Mouse (Mus musculus) left cerebral cortex, adult 2 months (tissue): Measurements from ENCODE around the gene Avpr1b. TPM values are rescaled to one million over a fixed set of nuclear protein-coding genes. Genes with fewer than 3 reads are reported as not detected.
"Not testable (repeated sequence)": the region's sequence is repeated elsewhere in the genome, so short reads cannot be mapped to it uniquely, and the experiment has no call there.

Experiments
- DNase-seq, 2 experiments: peaks; one replicate each; pipeline ENCODE4 v3.0.0; 2021 to 2022; ENCODE audit warnings: low spot score in 2 of 2, mixed read lengths in 1 of 2; ENCODE audit errors: extremely low spot score in 1 of 2
- H3K27ac ChIP-seq: fragments of 200-600 bp; 2 replicates; pipeline ENCODE4 v1.8.1; 2022
- H3K4me3 ChIP-seq: fragments of 200-600 bp; 2 replicates; pipeline ENCODE4 v1.8.1; 2022
- CTCF ChIP-seq: fragments of 200-600 bp; IDR thresholded peaks from 2 replicates; pipeline ENCODE4 v1.8.1; 2022; ENCODE audit warnings: antibody characterized with exemption, mild to moderate bottlenecking, moderate library complexity
- intact Hi-C: fragments of 180-260 bp; cut with DNase I; formaldehyde crosslinking; loops from one replicate; pipeline ENCODE4 v1.15.1; 2025
- long read RNA-seq, 2 experiments: library from polyadenylated mRNA; stranded (forward); transcript quantifications; one replicate each; pipeline ENCODE4 v2.0.0; 2021; ENCODE audit warnings: borderline mapping rate in 2 of 2
- total RNA-seq, 2 experiments: library from RNA; stranded (reverse); gene quantifications; 2 replicates each; pipeline ENCODE4 v1.2.3; 2021

Gene Avpr1b
- total RNA-seq: not detected
- long read RNA-seq, experiment 1: 0 reads
- long read RNA-seq, experiment 2: 0 reads

- no peak for TF ChIP-seq CTCF
- Histone ChIP-seq H3K4me3 (no peak within 1 kb of the TSS), H3K27ac (no peak within 1 kb of the TSS)
- intact Hi-C loops: no loop called here
- DNase-seq: no peak
Observed at GRCm38 (mm10) chr1:131598905-131599304, at the start of gene Avpr1b. Gene Avpr1b, plus strand, starts transcription at chr1:131599239.

- no peak overlapping the region for H3K27ac ChIP-seq
- TF ChIP-seq CTCF: no peak
- intact Hi-C loops: no loop called here
- DNase-seq: no peak
- no peak overlapping the region for H3K4me3 ChIP-seq
Observed at GRCm38 (mm10) chr1:131551956-131552355, 47.1 kb upstream of the Avpr1b start.

- intact Hi-C loops: no loop called here
- Histone ChIP-seq H3K27ac (no peak overlapping the region), H3K4me3 (no peak overlapping the region)
- no peak for DNase-seq
- no peak for TF ChIP-seq CTCF
Observed at GRCm38 (mm10) chr1:131553428-131553827, 45.6 kb upstream of the Avpr1b start.

DNA sequence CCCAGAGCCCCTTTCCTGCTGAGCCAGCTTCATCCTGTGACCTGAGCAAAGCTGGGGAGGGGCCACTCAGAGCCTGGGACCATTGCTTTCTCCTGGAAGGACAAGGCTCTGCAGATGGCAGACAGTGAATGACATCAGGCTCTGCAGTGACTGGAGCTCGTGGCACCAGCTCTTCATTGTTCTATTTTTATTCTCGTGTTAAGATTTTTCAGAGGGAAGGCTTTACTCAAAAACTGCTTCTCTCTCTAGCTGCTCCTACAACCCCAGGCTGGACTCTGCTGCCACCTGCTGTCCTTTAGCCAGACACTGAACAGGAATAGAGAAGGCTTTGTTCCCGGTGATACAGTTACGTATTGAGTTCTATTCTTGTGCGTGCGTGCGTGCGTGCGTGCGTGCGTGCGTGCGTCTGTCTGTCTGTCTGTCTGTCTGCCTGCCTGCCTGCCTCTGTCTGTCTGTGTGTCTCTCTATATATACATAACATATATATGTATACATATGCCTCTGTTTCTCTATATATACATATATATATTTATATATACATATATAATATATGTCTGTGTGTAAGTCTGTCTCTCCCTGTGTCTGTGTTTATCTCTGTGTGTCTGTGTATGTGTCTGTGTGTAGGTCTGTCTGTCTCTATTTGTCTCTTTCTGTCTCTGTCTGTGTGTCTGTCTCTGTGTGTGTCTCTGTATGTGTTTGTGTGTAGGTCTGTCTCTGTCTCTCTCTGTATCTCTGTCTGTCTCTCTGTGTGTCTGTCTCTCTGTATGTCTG is 43.8 kb upstream of the Avpr1b start:
- peak; percentile 75 to 77 for DNase-seq
- Histone ChIP-seq H3K27ac (peak overlapping the region; percentile 17; the same call in 1 of the 2 replicates), H3K4me3 (no peak overlapping the region)
- TF ChIP-seq CTCF: peak; percentile 77
- intact Hi-C loops: loop anchor here (2.0 kb wide), 1 partner anchor 264 kb away; no protein-coding TSS in a partner anchor

DNA sequence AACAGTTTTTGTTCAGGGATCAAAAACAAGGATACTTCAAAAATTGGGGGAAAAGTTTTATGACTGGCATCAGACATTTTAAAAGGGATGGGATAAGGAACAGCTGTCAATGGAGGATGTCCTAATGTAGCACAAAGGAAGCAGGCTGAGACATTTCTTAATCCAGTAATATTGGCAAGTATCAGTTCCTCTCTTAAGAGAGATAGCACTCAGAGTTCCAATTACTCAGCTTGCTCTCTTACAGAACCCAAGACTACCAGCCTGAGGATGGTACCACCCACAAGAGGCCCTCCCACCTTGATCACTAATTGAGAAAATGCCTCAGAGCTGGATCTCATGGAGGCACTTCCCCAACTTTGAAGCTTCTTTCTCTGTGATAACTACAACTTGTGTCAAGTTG is 38.5 kb upstream of the Avpr1b start:
- DNase-seq: no peak
- intact Hi-C loops: no loop called here
- H3K4me3 ChIP-seq: no peak overlapping the region
- TF ChIP-seq CTCF: no peak
- no peak overlapping the region for H3K27ac ChIP-seq

- TF ChIP-seq CTCF: no peak
- DNase-seq: no peak
- H3K27ac ChIP-seq: no peak overlapping the region
- no peak overlapping the region for H3K4me3 ChIP-seq
- intact Hi-C loops: no loop called here
Observed at GRCm38 (mm10) chr1:131562081-131562480, 37.0 kb upstream of the Avpr1b start.

- H3K4me3 ChIP-seq, intact Hi-C loops, H3K27ac ChIP-seq, DNase-seq: not testable (repeated sequence)
- TF ChIP-seq CTCF: peak; percentile 43
Observed at GRCm38 (mm10) chr1:131566056-131566455, 33.0 kb upstream of the Avpr1b start.

- no peak for TF ChIP-seq CTCF
- H3K4me3 ChIP-seq: no peak overlapping the region
- no peak for DNase-seq
- intact Hi-C loops: no loop called here
- H3K27ac ChIP-seq: no peak overlapping the region
Observed at GRCm38 (mm10) chr1:131569721-131570120, 29.3 kb upstream of the Avpr1b start.

DNA sequence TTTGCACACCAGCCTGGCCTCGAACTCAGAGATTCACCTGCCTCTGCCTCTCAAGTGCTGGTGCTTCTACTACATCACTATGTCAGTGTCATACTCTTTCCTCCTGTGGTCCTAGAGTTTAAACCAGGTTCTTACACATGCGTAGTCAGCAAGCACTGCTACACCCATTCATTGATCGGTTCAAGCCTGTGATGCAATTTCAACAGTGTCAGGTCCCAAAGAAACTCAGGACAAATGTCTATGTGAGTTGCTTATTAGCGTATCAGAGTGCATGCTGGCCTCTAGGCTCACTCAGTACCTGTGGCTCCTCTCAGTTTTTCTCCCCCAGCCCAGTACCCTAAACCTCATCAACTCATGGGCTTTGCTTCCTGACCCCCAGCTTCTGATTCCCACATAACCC is 28.6 kb upstream of the Avpr1b start:
- Histone ChIP-seq H3K4me3 (no peak overlapping the region), H3K27ac (no peak overlapping the region)
- no peak for TF ChIP-seq CTCF
- intact Hi-C loops: no loop called here
- no peak for DNase-seq

GRCm38 (mm10) chr1:131573721-131574120 is 25.3 kb upstream of the Avpr1b start:
- Histone ChIP-seq H3K4me3 (no peak overlapping the region), H3K27ac (no peak overlapping the region)
- TF ChIP-seq CTCF: no peak
- no peak for DNase-seq
- intact Hi-C loops: no loop called here

- TF ChIP-seq CTCF: no peak
- DNase-seq: no peak
- Histone ChIP-seq H3K27ac (no peak overlapping the region), H3K4me3 (no peak overlapping the region)
- intact Hi-C loops: no loop called here
Observed at GRCm38 (mm10) chr1:131578943-131579680, 19.9 kb upstream of the Avpr1b start.

DNA sequence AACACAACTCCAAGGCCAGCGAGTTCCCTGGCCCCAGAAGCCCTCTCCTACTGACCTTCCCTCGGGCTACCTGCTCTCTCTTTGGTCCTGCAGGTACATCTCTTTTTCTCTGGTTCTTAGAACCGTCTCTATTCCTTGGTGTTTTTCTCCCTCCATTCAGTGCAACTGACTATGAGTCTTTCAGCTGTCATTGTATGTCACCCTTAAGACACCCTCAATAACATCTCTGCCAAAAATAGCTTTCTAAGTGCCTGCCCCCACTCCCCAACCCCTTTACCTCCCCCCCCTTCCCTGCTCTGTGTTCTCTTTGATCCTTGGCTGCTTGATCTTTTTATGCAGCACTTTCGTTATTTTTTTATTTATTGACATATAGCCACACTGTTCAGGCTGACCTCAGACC is 18.6 kb upstream of the Avpr1b start:
- Histone ChIP-seq H3K4me3 (no peak overlapping the region), H3K27ac (no peak overlapping the region)
- TF ChIP-seq CTCF: no peak
- no peak for DNase-seq
- intact Hi-C loops: no loop called here
